In genomic region chr1:194580539-194580938, GRCm38 (mm10) we compare ENCODE assay signal across 21 mouse cellular contexts. TPM values are rescaled to one million over a fixed set of nuclear protein-coding genes. Genes with fewer than 3 reads are reported as not detected.
DNase-seq lines count a peak whose midpoint lies in the region; ATAC-seq and TF ChIP-seq lines count a peak whose summit lies in the region.
"Had no signal": no experiment of that assay in that cellular context is flagged by ENCODE, and none has a peak within 500 bp of the region (broad histone marks: within the 10 kb centered on the region; RNA-seq: fewer than 3 reads in every experiment).

No protein-coding gene starts in this region.

- no peak overlapping the region for H3K9ac ChIP-seq in liver, embryonic 13.5 days
- no peak overlapping the region for H3K9ac ChIP-seq in liver, embryonic 14.5 days (replicated peaks)
- H3K9ac ChIP-seq in forebrain, embryonic 16.5 days (replicated peaks; ENCODE audit: low read depth, low read length) = no peak overlapping the region
- H3K9ac ChIP-seq: embryonic facial prominence, embryonic 12.5 days; embryonic facial prominence, embryonic 15.5 days; hindbrain, embryonic 12.5 days; hindbrain, embryonic 15.5 days had no signal

- peak; percentile 50; the same call in 1 of the 2 replicates for ATAC-seq in liver, embryonic 13.5 days (ENCODE audit: low read depth)
- ATAC-seq in liver, embryonic 14.5 days (ENCODE audit: insufficient read depth) = peak; percentile 58
- ATAC-seq in forebrain, embryonic 16.5 days = no peak
- ATAC-seq: CD4-positive, CD25-positive, alpha-beta regulatory T cell, adult 4 months; forebrain, embryonic 14.5 days had no signal

- DNase-seq in left cerebral cortex, postnatal 25 days (ENCODE audit: low spot score in 2 of 2) = peak; percentile 7 to 29
- DNase-seq in left cerebral cortex, postnatal 4 days = no peak
- DNase-seq in liver, embryonic 13.5 days = peak; percentile 0
- DNase-seq in liver, embryonic 14.5 days (ENCODE audit: low read depth in 3 of 3, low spot score in 3 of 3) = no peak
- no peak for DNase-seq in ovary, postnatal 14 days (ENCODE audit: low spot score)
- DNase-seq: adrenal gland, adult 2 months; adrenal gland, postnatal 14 days; cerebellum, adult 11 months; cerebellum, adult 2 months; cerebellum, adult 9-11 months; gastrocnemius, adult 2 months; gastrocnemius, postnatal 14 days; heart, adult 11 months had no signal

- no peaks in the 10 kb centered on the region for H3K27me3 ChIP-seq in liver, embryonic 13.5 days
- H3K27me3 ChIP-seq in liver, embryonic 14.5 days (ENCODE audit: control insufficient read depth, insufficient read depth, low read length) = no peaks in the 10 kb centered on the region
- no peaks in the 10 kb centered on the region for H3K27me3 ChIP-seq in forebrain, embryonic 16.5 days (replicated peaks; ENCODE audit: control insufficient read depth, insufficient read depth, low read length)
- H3K27me3 ChIP-seq: embryonic facial prominence, embryonic 12.5 days; embryonic facial prominence, embryonic 15.5 days; hindbrain, embryonic 12.5 days; hindbrain, embryonic 15.5 days had no signal

- TF ChIP-seq EP300 in liver, embryonic 14.5 days (IDR thresholded peaks at IDR 0.05; ENCODE audit: low read depth) = no peak

- H3K9me3 ChIP-seq in liver, embryonic 13.5 days (replicated peaks) = no peaks in the 10 kb centered on the region
- H3K9me3 ChIP-seq in liver, embryonic 14.5 days (ENCODE audit: control insufficient read depth, low read length) = no peaks in the 10 kb centered on the region
- H3K9me3 ChIP-seq in forebrain, embryonic 16.5 days (ENCODE audit: control insufficient read depth, low read length) = no peaks in the 10 kb centered on the region
- H3K9me3 ChIP-seq: embryonic facial prominence, embryonic 12.5 days; embryonic facial prominence, embryonic 15.5 days; hindbrain, embryonic 12.5 days; hindbrain, embryonic 15.5 days had no signal

- H3K4me1 ChIP-seq in liver, embryonic 13.5 days (replicated peaks) = no peaks in the 10 kb centered on the region
- no peaks in the 10 kb centered on the region for H3K4me1 ChIP-seq in liver, embryonic 14.5 days (replicated peaks; ENCODE audit: control insufficient read depth in 2 of 2, insufficient read depth in 2 of 2, low read length in 1 of 2)
- H3K4me1 ChIP-seq in forebrain, embryonic 16.5 days (replicated peaks; ENCODE audit: control insufficient read depth, insufficient read depth, low read length) = peaks cover 8% of the 10 kb centered on the region
- H3K4me1 ChIP-seq: embryonic facial prominence, embryonic 12.5 days; embryonic facial prominence, embryonic 15.5 days; hindbrain, embryonic 12.5 days; hindbrain, embryonic 15.5 days had no signal

- TF ChIP-seq CTCF in liver, embryonic 14.5 days (IDR thresholded peaks at IDR 0.05; ENCODE audit: low read depth) = no peak

- H3K4me2 ChIP-seq in liver, embryonic 13.5 days = no peak overlapping the region
- H3K4me2 ChIP-seq in liver, embryonic 14.5 days (ENCODE audit: low read depth) = no peak overlapping the region
- H3K4me2 ChIP-seq in forebrain, embryonic 16.5 days (ENCODE audit: low read length) = no peak overlapping the region
- H3K4me2 ChIP-seq: embryonic facial prominence, embryonic 12.5 days; embryonic facial prominence, embryonic 15.5 days; heart, embryonic 11.5 days; hindbrain, embryonic 12.5 days; hindbrain, embryonic 15.5 days had no signal

- H3K4me3 ChIP-seq in liver, embryonic 13.5 days (replicated peaks) = no peak overlapping the region
- H3K4me3 ChIP-seq in liver, embryonic 14.5 days (ENCODE audit: insufficient read depth in 1 of 2, low read depth in 2 of 2, low read length in 2 of 2) = no peak overlapping the region
- no peak overlapping the region for H3K4me3 ChIP-seq in forebrain, embryonic 16.5 days (replicated peaks; ENCODE audit: low read length)
- H3K4me3 ChIP-seq: embryonic facial prominence, embryonic 12.5 days; embryonic facial prominence, embryonic 15.5 days; gastrocnemius, adult 2 months; hindbrain, embryonic 12.5 days; hindbrain, embryonic 15.5 days had no signal

- intact Hi-C loops in left cerebral cortex, postnatal 25 days (cut with DNase I) = no loop called here
- intact Hi-C loops in left cerebral cortex, postnatal 4 days (cut with DNase I) = no loop called here

- no peaks in the 10 kb centered on the region for H3K36me3 ChIP-seq in liver, embryonic 13.5 days
- H3K36me3 ChIP-seq in liver, embryonic 14.5 days (replicated peaks; ENCODE audit: control insufficient read depth, insufficient read depth, low read depth) = no peaks in the 10 kb centered on the region
- no peaks in the 10 kb centered on the region for H3K36me3 ChIP-seq in forebrain, embryonic 16.5 days (ENCODE audit: control insufficient read depth, insufficient read depth)
- H3K36me3 ChIP-seq: embryonic facial prominence, embryonic 12.5 days; embryonic facial prominence, embryonic 15.5 days; hindbrain, embryonic 12.5 days; hindbrain, embryonic 15.5 days had no signal

- no peak overlapping the region for H3K27ac ChIP-seq in liver, embryonic 13.5 days
- no peak overlapping the region for H3K27ac ChIP-seq in liver, embryonic 14.5 days
- no peak overlapping the region for H3K27ac ChIP-seq in forebrain, embryonic 16.5 days (ENCODE audit: low read length)
- H3K27ac ChIP-seq: embryonic facial prominence, embryonic 12.5 days; embryonic facial prominence, embryonic 15.5 days; gastrocnemius, adult 2 months; hindbrain, embryonic 12.5 days; hindbrain, embryonic 15.5 days had no signal

RNA-seq across cellular contexts. Expression of gene Plxna2, which starts 37.5 kb away (rescaled TPM):
- total RNA-seq in left cerebral cortex, postnatal 25 days (2021) = 100 to 1,000 TPM in 1 of 2 experiments, 10 to 100 TPM in 1; 88.4 to 102 TPM
- 100 to 1,000 TPM; 132 to 134 TPM for total RNA-seq in left cerebral cortex, postnatal 4 days (2021)
- 1.1 and 1.3 TPM in 2 replicates for polyA plus RNA-seq in liver, embryonic 13.5 days (2015; fragmentation: Nextera tagmentation; extraction: Ambion mirVana)
- 1.1 TPM in 2 replicates for polyA plus RNA-seq in liver, embryonic 14.5 days (2012; rRNA removed)
- polyA plus RNA-seq in liver, embryonic 14.5 days (2014; fragmentation: Nextera tagmentation; extraction: Ambion mirVana) = 1.2 and 1.9 TPM in 2 replicates
- 76.0 and 80.3 TPM in 2 replicates for polyA plus RNA-seq in forebrain, embryonic 16.5 days (2015; fragmentation: Nextera tagmentation; extraction: Ambion mirVana)
- polyA plus RNA-seq: CD4-positive, CD25-positive, alpha-beta regulatory T cell, adult 4 months had no signal

Comparison
In these comparisons a context has a peak if more than half of its experiments do, and no peak if none do; other contexts are left out.
1. DNase-seq: peak in left cerebral cortex, postnatal 25 days (2 of 2) and liver, embryonic 13.5 days (single experiment); none in left cerebral cortex, postnatal 4 days (single experiment), liver, embryonic 14.5 days (0 of 3) and ovary, postnatal 14 days (single experiment).
2. RNA of gene Plxna2, which starts 37.5 kb away (polyA plus RNA-seq): 76.0 to 80.3 TPM in forebrain, embryonic 16.5 days; 1.1 to 1.9 TPM in liver, embryonic 14.5 days and 1.1 to 1.3 TPM in liver, embryonic 13.5 days; every median in the first group is over 10 times any median in the second.